Mouse (Mus musculus) embryo, embryonic 11.5 days (tissue): ENCODE data around the gene Icosl.
"Not testable (repeated sequence)": the region's sequence is repeated elsewhere in the genome, so short reads cannot be mapped to it uniquely, and the experiment has no call there.

Experiments
- DNase-seq: peaks from one replicate; pipeline ENCODE4 v3.0.0-alpha.2; 2012; ENCODE audit warnings: low read depth, low spot score

The Icosl gene

DNA sequence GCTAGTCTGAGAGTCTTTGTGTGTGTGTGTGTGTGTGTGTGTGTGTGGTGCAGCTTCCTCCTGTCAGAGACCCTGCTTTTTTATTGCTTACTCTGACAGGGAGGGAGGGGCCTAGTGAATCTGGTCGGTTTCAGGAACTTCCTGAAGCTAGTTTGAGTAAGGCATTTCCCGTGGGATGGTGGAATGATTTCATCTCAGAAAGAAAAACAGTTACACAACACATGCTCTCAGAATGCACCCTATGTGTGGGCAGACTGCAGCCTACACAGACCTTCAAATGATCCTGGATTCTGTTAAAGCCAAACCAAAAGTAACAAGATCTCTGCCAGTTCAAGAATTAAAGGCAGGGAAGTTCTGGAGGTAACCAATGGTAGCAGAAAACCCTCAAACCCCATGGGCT is 46.1 kb downstream of the Icosl start:
- DNase-seq: no peak

DNA sequence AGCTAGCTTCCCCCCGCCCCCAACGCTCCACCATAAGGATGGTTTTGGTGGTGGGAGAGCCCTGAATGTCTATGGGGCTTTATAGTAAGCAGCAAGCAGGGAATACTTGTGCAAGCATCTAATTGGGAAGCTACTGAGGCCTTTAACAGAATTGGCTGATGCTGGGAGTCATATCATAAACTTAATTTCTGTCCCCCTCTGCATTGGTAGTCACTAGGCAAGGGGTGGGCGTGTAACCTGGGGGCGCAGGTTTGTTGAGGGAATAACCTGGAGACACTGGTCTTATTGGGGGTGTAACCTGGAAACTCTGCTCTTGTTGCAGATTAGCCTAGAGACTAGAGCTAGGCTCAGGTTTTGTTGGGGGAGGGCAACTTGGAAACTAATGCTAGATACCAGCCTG is 50.3 kb downstream of the Icosl start:
- no peak for DNase-seq

DNA sequence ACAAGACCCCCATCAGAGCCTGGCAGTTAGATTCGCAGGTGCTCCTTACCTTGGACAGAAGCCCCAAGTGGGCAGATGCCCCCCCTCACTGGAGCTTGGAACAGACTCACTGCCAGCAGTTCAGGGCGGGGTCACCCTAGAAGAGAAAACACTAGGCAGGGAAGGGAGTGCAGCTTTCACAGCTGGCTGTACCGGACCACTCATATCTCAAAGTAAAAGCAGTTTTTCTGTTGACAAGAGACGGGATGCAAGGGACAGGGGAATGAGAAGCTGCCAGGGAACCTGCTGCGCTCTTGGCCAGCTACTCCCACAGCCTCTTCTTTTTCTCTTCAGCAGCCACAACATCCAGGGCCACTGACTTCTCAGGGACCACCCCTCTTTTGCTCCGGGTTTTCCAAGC is 55.0 kb downstream of the Icosl start:
- not testable (repeated sequence) for DNase-seq

DNA sequence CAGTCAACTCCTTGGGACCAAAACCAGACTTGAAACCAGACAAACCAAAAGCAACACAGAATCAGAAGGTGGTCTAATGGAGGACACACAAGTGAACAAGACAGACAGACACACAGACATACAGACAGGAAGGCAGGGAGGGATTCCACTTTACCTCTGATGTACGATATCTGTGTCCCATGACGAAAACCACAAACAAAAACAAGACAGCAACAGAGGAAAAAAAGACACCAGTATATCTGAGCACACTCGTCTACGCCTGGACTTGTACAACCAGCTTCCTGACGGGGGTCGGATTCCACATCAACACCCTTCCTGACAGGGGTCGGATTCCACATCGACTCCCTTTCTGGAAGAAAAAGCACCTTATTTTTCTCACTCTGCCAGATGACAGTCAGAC is 56.0 kb downstream of the Icosl start:
- DNase-seq: not testable (repeated sequence)

DNA sequence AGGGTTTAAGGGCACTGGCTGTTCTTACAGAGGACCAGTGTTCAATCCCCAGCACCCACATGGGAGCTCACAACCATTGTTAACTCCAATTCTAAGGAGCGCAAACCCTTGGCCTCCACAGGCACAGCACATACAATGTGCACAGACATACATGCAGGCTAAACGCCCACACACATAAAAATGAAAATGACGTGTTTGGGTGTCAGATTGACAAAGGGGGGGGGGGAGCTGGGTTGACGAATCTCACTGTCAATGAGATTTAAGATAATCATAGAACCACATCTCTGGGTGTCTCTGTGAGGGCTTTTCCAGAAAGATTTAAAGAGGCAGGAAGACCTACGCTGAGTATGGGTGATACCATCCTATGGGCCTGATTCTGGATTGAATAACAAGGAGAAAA is 57.2 kb downstream of the Icosl start:
- DNase-seq: no peak

DNA sequence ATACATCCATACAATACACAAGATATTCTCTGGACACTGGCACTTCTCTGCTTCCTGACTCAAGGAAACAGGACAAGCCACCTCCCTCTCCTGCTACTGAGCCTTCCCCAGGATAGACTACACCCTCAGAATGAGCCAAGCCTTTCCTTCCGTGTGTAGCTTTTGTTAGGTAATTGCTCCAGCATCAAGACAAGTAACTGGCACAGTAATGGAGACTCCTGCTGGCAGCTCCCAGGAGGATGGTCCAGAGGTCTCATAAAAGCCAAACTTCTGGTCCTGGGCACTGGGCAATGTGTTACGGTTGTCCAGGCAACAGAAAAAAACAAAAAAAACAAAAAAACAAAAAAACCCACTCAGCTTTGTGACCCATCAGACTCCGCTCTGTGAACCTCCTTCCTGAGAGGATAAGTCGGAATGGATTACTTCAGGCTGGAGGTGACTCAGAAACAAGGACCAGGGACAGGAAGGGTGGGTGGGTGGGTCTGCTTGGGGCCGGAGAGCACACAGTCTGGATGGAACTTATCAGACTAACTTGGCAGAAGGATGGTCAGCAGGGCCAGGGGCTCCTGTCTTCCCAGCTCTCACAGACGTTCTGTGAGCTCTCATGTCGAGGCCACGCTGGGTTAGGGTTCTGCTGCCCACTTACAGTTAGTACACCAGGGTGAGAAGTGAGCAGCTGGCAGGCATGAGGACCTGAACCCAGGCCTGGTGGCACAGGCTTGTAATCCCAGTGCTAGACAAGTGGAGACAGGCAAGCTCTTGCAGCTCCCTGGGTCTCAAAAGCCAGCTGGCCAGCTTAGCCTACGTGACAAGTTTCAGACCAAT is 58.2 kb downstream of the Icosl start:
- DNase-seq: no peak

DNA sequence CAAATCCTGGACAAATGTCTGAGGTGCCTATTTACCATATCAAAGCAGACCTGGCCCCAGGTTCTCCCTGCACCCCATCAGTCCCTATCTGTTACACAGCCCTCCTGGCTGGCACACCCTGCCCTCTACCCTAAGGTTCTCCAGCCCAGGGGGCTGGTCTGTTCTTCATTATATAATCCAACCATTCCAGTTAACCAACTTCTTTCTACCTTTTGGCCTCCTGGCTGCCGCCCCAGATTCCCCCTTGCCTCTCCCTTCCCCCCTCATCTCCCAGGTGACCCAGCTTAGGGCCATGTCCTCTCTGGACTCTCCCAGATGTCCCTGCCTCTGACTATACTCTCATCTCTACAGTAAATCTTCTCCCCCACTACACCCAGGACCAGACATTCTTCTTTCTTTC is 58.8 kb downstream of the Icosl start:
- no peak for DNase-seq

DNA sequence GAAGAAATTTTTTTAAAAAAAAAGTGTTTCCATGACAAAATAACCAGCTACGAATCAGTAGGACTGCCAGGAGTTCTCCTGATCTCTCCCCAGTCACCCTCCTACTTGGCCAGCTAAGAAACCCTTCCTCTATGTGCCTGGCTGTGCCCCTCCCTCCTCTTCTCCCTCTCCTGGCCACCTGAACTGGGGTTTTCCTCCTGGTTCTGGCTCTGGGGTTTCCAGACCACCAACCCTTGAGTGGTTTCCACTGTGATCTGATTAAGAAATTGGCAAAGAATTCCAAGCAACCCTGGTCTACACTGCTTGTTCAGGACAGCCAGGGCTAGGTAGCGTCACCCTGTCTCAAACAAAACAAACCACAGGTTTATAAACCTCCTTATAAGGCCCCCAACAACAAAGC is 59.5 kb downstream of the Icosl start:
- no peak for DNase-seq

DNA sequence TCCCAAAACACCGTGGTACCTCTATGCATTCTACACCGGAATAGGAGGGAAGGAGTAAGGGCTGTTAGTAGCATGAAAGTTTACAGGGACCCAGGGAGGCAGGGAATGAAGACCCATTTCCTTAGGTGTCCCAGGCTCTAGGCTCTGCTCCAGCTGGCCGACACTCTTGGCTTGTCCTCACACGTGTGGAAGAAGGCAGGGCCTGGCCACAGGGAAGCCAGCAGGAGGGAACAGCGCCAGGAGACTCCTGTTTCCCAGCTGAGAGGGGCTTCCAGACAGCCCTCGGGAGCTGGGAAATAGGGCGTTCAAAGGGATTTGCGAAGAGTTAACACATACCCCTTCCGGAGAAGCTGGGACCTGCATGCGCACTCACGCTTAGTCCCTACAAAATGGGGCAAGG is 60.3 kb downstream of the Icosl start:
- DNase-seq: no peak

DNA sequence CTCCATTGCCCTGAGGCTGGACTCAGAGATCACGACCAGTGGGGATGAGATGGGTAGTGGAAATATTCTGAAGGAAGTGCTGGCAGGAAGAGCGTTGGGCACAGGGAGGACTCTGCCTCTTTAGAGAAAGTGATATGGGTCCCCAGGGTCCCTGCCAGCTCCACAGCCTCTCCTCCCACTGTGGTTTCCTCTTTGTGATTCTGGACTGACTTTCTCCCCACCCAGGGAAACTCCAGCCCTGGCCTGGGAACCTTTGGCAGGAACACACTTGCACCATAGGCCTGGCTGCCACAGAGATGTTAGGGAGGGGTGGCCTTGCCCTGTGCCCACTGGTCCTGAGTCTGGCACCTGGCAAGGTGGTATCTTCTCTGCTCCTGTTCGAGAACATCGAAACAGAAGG is 60.9 kb downstream of the Icosl start:
- DNase-seq: no peak
